Mouse (Mus musculus) lung, postnatal 36 days (tissue): ENCODE results near the gene Acadl.

Source experiments
- DNase-seq: peaks from one replicate; pipeline ENCODE4 v3.0.0; 2022; ENCODE audit warnings: mixed read lengths

Gene Acadl

DNA sequence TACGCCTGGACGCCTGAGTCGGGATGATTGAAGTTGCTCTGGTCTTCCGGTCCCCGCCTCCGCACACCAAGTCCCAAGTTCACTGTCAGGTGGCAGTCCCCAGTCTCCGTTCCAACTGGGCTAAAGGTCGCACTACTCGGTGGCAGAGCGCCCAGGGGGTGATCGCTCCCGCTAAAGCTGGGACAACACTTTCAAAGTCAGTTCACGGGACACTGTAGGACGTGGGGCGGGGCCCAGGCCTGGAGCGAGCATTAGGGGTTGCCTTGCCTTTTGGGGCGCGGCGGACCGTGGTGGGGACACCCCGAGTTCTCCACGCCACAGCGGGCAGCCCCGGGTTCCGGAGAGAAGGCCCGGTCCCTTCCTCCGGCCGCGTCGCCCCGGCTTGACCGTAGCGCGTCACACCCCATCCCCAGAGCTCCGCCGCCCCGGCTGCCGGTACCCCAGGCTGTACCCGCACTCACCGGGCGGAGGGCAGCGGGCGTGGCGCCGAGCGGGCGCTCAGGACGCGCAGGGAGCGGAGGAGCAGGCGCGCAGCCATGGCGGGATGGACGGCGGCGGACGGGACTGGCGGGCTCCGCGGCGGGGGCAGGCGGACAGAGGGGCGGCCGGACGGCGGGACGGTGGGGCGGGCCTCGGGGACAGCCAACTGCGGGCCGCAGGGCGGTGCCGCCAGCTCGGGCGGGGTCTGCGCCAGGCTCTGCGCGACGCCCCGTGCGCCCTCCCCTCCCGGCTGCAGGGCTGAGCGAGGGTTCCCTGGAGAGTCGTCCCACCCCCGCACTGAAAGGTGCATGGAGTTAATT, at the start of gene Acadl:
Acadl (minus strand) TSS at position 566 of the 800 bp plus-strand sequence.
- DNase-seq = peak; percentile 94

DNA sequence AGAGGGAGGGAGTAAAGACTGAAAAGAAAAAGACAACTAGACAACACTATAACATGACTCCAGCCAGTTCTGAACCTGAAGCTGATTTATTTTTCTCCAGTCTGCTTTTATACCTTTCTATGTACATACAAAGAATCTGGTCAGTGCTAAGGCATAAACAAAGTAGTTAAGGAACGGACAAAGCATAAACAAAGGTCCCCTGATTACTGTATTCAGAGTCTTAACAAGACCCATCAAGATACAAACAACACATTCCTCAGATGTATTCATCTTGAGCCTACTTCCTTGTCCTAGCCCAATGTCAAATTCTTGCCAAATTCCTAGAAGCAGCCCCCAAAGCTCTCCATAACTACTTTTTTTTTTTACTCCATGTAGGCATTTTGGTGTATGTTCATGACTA, 49.2 kb upstream of the Acadl start:
- DNase-seq = no peak

DNA sequence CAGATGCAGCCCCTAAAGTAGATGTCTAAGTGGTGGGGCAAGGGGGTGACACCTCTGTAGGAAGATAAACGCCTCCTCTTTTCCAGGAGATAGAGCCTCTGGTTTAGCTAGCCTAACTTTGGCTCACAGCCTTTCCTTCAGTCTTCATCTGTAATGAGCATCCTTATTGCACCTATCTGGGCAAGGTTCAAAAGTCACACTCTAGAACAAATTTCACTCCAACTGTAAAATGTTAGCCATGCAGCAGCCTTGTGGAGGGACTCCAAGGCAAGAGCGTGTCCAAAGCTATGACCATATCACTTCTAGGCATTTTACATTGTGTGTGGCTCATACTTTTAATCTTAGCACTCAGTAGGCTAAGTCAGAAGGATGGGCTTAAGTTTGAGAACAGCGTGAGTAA, 39.5 kb upstream of the Acadl start:
- no peak for DNase-seq

DNA sequence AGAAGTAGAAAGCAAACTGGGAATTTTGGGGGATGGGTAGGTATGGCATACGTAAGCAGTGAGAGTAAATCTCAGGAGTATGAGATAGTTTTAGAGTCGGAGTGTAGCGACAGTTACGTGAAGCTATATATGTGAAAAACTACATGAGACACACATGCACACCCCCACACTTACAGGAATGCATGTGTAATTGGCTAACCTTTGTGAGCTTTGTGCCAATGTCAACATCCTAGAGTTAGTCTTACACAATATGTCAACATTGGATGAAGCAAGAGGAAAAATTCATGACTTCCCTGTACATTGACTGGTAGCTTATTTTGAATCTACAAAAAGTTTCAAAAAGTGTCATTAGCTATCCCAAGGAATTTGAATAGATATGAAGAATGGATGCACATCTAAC, 37.9 kb upstream of the Acadl start:
- DNase-seq = peak; percentile 77

DNA sequence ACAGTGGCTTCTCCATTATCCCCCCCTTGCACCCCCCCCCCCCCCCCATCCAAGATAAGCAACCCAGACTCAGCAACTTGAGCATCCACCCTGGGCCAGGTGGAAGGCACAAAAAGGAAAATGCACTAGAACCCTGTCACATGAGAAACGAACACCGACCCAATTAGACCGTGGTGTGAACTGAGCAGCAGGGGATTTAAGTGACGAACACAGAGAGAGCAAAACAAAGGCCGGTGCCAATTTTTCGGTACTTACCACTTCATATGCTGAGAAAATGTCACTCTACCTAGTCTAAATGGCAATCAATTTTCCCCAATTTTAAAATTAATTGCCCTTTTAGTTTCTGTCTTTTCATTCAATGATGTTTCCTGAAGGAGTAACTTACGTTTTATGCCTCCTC, 35.2 kb upstream of the Acadl start:
- DNase-seq = no peak

DNA sequence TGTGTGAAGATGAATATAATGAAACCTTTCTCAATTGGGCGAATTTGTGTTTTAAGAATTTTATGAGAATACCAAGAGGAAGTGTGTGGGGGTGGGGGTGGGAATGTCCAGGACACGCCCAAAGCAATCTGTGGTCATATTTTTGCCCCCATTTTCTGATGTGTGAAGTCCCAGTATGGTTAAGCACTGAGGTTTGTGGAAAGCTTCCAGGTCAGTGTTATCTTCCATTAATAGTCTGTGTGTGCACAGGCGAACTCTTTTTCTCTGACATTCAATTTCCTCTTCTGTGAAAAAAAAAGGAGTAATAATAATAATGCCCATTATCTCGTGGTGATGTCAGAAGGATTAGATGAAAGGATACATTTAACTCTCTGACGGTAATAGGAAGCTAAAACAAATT, 33.5 kb upstream of the Acadl start:
- DNase-seq = no peak

DNA sequence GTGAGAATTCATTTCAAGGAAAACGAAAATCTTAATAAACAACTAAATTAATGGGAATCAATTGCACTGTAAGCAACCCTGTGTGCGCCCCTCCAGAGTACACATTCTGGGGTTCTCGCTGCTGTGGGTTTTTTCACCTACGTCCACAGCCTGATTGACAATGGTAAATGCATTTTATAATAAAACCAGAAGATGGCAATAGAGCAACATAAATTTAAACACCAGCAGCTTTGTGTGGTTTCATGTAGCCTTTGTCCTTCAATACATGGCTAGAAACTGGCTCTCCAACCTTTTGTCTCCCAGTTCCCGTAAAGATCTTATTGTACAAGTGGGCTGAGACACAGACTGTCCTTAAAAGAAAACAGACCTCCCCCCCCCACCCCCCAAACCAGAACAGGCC, 33.0 kb upstream of the Acadl start:
- DNase-seq = peak; percentile 33

DNA sequence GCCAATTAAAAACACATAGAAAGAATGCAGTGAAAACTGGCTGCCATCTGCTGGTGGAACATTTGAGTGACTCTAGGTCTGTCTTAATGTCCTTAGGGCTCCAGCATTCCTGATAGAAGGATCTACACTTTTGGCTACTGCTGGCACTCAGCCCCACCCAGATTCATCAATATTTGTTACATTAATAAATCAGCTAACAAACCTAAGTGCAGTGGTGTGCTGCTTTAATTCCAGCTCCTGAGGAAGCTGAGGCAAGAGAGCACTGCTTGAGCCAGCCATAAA, 32.7 kb upstream of the Acadl start:
- DNase-seq = peak; percentile 86

DNA sequence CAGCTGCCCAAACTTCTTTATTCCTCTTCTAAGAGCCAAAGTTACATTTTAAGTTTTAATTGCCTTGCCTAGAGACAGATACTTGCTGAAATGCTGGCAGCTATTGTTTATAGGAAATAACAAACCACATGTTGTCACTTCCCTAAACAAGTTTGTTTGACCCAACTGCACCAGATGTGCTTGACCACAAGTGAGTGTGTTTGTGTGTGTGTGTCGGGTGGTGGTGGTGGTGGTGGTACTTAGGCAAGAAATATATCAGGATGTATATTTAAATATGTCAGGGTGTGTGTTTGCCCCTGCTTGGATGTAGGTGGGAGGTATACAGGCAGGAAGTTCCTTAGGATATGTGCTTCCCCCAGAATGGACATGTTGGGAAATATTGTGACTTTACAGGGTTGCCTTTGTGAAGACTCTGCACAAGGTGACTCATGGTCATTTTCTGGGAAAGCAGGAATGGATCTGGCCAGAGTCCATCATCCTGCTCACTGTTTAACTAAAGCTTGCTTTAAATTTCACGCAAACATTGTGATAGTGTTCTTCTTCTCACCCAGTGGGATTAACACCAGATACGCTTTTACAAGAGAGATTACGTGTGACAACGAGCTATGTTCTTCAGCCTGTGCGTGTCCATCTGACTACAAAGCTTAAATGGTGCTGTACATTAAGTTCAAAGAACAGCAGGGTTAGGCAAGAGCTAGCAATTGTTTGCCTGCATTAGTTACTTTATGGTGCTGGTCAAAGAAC, 32.2 kb upstream of the Acadl start:
- no peak for DNase-seq

DNA sequence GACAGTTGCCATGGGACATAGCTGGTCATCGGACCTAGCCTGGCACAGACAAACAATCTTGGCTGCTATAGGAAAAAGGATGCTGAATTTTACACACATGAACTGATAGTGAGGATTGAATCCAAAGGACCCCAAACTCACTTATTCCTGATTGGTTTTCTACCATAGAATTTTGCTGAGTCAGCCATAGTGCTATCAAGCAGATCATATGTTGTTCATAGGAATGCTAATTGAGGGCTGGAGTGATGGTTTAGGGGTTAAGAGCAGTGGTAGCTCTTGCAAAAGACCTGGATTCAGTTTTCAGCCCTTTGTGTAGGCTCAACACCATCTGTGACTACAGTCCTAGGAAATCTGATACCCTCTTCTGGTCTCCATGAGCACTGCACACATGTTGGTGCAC, 24.1 kb upstream of the Acadl start:
- no peak for DNase-seq

DNA sequence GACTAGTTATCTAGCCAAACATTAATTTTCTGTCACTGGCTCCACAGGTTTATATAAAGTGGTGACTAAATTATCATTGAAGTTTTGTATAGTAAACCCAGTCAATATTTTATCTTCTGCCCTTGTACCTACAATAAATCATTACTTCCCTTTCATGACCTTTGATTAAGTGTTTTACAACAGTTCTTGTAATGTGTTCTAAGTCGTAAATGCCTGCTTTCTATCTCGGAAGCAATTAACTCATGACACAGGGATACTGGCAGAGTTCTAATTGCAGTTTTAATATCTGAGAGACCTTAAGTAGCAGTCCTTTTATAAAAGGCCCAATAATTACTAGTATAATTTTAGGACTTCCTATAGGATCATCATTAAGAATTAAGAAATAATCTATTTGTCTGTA, 17.1 kb upstream of the Acadl start:
- no peak for DNase-seq

DNA sequence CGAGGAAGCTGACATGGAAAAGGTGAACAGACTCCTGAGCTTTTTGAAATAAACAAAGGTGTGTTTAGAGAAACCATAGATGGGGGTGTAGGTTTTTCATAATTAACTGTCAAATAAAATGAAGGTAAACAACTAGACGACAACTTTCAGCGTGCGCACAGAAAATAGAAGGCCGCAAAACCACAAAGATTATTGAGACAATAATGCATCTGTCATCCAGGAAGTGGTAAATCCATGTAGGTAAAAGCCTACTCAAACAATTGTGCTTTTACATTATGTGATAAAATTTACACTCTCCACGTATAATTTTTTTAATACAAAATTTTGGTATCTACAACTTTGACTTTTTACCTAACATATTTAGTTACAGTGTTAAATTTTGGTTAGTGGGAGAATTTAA, 11.7 kb upstream of the Acadl start:
- DNase-seq = no peak

DNA sequence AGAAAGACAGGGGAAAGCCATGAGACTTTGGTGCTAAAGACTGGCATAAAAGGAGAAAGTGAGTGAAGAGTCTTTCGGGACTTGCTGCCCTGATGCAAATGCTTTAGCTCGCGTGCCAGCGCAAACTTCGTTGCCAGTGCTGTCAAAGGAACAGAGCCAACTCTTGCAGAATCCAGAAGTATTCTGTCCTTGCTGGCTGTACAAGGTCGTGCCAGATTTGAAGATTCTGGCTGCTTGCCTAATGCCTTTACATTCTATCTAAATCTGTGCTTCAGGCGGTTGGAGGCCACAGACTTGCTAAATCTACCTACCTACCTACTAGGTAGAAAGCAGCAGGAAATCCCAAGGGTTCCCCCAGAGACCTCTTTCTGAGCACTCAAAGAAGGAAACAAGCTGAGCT, 8.5 kb upstream of the Acadl start:
- DNase-seq = peak; percentile 49

DNA sequence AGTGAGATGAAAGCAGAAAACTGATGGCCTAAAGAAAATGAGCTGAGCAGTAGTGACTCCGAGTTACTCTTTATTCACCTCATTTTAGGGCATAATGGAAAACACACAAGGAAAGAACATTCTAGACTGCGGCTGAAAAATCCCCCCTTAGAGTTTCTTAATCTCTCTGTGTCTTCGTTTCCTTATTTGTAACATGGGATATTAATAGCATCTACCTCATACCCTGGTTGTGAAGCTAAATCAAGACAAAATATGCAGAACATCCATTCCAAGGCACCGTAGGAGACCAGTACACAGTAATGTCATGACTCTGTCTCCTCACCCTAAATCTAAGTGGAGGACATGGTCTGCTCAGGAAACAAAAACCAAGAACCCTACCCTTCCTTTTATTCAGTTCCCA, 2.6 kb upstream of the Acadl start:
- DNase-seq = no peak

DNA sequence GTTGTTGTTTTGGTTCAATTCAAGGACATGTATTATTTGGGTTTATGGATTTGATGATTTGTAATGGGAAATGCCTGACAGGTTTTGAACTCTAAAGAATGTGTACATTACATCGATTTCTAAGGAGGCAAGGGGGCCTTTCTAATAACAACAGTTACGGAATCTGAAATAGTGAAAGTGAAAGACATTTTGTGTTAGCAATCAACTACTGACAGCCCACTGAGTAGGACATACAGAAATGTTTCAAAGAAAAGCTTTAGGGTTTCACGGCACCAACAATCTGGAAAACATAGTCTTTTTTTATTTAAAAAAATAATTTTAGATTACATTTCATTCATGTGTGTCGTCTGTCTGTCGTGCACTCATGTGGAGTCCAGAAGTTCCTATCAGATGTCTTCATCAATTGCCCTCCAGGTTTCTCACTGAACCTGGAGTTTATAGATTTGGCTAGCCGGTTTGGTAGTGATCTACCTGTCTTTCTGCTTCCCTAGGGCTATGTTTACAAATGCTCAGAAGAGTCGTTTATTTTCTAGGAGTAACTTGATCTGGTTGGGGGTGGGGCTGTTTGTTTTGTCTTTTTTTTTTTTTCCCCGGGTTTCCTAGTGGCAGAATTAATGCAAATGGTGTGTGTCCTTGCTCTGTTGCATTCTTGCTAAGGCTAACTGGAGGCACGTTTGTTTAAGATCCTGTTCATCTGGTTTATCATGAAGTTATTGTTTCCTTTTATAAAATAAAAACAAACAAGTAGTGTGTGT, 841 bp upstream of the Acadl start:
- DNase-seq = peak; percentile 33

DNA sequence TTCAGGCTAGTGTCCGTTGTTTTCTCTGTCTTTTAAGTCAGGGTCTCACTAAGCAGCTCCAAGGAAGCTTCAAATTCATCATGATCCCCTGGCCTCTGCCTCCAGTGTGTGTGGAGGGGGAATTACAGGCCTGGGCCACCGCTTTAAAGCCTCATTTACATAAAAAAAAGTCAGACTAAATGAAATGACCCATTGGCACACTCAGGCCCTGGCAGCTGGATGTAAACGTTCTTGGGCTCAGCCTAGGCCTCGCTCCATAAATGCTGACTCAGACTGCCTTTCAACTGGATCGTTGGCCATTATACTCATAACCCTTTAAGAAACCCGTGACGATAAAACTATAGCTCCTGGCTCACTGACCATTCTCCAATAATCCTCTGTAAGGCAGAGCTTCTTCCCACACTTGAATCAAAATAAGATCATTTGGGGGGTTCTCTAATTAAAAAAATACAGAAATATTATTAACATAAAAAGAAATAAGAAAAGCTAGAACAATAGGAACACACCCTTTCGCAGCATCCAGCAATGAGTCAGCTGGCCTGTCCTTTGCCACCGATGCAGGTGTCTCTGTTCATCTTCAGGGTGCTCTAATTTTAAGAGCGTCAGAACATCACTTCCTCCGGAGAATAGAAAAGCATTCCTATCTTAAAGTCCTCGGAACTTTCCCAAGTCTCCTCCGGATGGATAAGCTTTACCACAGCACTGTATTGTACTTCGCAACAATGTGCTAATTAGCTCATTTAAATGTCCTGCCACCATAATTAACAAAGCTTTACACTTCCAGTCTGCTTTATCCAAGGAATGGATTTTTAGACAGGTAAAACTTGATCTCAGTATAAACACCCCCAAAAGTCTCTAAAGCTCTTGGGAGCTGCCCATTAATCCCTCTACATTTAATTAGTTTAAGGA, 1.1 kb downstream of the Acadl start:
- DNase-seq = peak; percentile 35

DNA sequence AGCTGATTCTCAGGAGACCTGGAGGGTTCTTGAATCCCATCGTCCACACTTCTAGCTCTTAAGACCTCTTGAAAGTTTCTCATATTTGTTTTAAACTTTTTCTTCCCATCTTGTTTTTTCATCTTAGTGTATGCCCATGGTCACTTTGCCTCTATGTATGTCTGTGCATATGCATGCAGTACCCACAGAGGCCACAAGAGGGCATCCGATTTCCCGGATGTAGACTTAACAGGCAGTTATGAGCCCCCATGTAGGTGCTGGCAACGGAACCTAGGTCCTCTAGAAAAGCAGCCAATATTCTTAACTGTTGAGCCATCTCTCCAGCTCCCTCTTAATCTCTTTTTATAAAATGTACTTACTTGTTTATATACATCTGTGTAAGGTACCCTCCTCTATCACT, 15.6 kb downstream of the Acadl start:
- DNase-seq = peak; percentile 48

DNA sequence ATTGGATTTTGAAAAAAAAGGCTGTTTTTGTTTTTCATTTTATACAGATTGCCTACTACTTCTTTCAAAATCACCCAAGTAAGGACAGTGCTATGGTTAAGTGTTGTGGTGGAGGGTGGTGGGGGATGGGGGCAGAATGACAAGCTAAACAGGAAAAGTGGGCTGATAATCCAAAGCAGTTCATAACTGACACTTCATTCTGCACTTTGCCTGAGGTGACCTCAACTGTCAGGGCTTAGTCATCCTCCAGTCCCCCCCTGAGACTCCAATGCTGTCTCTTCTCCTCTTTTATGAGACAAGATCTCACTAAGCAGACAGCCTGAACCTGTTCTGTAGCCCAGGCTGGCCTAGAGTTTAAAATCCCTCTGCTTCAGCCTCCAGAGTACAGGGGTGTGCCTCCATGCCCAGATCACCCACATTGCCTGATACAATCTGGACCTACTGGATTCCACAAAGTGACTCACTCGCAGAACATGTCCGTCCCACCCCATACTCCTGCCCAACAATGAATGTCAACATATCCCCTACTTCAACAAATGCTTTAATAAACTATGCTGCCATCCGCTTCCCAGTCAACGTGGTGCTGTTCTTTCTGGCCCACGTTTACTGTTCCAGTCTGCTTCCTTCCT, 17.3 kb downstream of the Acadl start:
- DNase-seq = peak; percentile 74

DNA sequence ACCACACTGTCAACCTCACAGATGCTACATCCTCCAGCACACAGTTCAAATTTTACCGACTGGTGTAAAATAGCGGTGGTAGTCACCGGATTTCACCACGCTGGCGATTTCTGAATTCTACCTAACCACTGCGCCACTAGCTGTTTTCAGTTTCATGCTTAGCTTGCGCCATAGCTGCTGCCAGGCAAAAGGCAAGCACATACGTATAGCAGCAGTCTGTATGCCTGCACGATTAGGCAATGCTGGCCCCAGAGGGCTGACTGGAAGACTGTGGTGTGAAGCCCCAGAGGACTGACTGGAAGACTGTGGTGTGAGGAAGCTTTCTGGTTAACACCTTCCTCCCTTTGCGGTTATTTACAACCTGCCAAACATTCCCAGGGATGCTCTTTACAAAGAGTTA, 21.1 kb downstream of the Acadl start:
- no peak for DNase-seq

DNA sequence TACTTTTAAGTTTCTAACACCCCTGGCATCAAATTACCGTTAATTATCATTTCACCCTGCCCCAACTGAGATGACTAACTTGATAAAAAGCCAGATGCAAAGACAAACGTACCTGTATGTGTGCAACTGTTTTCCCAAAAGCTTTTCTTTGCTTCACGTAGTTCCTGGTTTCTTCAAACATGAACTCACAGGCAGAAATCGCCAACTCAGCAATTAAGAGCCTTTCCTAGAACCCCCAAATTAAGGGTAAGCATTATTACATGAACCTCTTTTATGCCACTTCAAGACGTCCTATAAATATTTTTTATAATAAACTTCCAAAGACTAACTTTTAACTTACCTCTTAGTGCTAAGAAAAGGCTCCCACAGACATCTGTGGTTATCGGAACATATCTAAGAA, 21.6 kb downstream of the Acadl start:
- no peak for DNase-seq

DNA sequence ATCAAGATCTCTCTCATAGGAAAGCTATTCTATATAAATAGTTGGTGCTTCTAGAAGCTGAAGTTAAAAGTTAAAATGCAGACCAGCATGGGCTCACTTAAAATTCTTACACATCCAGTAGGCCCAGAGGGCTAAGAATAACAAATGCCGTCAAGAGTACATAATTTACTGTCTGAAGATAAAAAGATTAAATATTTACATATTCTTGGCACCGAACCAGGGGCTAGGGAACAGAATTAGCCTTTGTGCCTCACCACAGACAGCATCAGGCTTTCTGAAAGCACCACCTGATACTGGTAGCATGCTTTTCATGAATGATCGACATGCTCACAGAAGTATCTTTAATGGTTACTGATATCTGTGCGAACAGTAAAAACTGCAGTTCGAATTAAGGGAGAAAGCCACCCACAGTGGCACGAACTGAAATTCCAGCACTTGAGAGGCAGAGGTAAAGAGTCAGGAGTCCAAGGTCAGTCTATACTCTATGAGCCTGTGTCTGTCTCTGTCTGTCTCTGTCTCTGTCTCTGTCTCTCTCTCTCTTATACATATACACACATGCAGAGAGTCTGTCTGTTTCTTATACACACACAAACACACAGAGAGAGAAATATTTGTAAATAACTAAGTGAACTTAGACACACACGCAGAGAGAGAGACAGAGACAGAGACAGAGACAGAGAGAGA, 23.2 kb downstream of the Acadl start:
- peak; percentile 47 for DNase-seq

DNA sequence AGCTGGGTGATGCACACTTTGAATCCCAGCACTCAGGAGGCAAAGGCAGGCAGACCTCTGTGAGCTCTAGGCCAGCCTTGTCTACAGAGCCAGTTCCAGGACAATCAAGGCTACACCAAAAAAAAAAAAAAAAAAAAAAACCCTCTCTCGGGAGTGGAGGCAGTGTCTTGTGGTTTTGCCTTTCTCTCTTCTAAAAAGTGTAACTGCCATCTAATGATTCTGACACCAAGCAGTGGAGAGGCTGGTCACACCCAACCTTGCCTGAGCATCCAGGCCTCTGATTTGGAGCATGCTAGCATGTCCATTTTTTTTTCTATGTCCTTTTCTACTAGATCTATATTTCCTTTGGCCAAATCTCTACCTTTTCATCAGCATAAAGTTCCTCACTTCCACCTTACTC, 23.9 kb downstream of the Acadl start:
- no peak for DNase-seq
